Mouse (Mus musculus) CH12.LX (cell line): ENCODE data around the gene Olfr578. TPM values are rescaled to one million over a fixed set of nuclear protein-coding genes. Genes with fewer than 3 reads are reported as not detected.

Experiments used
- DNase-seq: peaks from one replicate; pipeline ENCODE4 v3.0.0-alpha.2; 2013; ENCODE audit errors: extremely low read depth
- H3K27ac ChIP-seq: 2 replicates; pipeline ENCODE4 v1.5.1; 2012; ENCODE audit warnings: low read depth, mild to moderate bottlenecking, control low read depth, moderate library complexity; ENCODE audit not compliant: insufficient read depth
- H3K27me3 ChIP-seq: replicated peaks from 2 replicates; pipeline ENCODE3; 2012; ENCODE audit warnings: inconsistent platforms
- H3K36me3 ChIP-seq, 2 experiments: replicated peaks in 1 of 2; 2 replicates each; pipeline versions ENCODE3 to v1.6.1; 2012; ENCODE audit warnings: inconsistent platforms in 1 of 2, low read length in 1 of 2, mild to moderate bottlenecking in 1 of 2, mixed read lengths in 1 of 2, moderate library complexity in 1 of 2; ENCODE audit not compliant: control insufficient read depth in 1 of 2, insufficient read depth in 1 of 2
- H3K4me1 ChIP-seq, 2 experiments: 2 replicates each; pipeline ENCODE4 v1.6.1; 2012; ENCODE audit warnings: inconsistent platforms in 1 of 2, moderate library complexity in 1 of 2; ENCODE audit not compliant: insufficient read depth in 2 of 2, control insufficient read depth in 1 of 2
- H3K4me2 ChIP-seq: 2 replicates; pipeline ENCODE4 v1.6.1; 2012; ENCODE audit warnings: low read depth, mild to moderate bottlenecking, control low read depth; ENCODE audit not compliant: poor library complexity, insufficient read depth, severe bottlenecking
- H3K4me3 ChIP-seq, 3 experiments: fragments of 150-350 bp in 1 of 3; sonication (generic) in 1 of 3; replicated peaks in 1 of 3; 2 replicates each; pipeline versions ENCODE3 to v1.5.1; 2011 to 2012; ENCODE audit warnings: low read depth in 2 of 3, low read length in 2 of 3, mild to moderate bottlenecking in 2 of 3, moderate library complexity in 2 of 3, control low read depth in 1 of 3, improper control_type of control experiment in 1 of 3, inconsistent platforms in 1 of 3, mixed read lengths in 1 of 3; ENCODE audit not compliant: poor library complexity in 1 of 3
- H3K79me2 ChIP-seq: replicated peaks from 2 replicates; pipeline ENCODE4 v1.6.1; 2012; ENCODE audit warnings: mild to moderate bottlenecking, moderate library complexity; ENCODE audit not compliant: control insufficient read depth, poor library complexity, insufficient read depth, severe bottlenecking; ENCODE audit errors: extremely low read depth
- H3K9ac ChIP-seq: 2 replicates; pipeline ENCODE4 v1.6.1; 2012; ENCODE audit warnings: low read depth, mild to moderate bottlenecking, control low read depth, moderate library complexity; ENCODE audit not compliant: insufficient read depth
- H3K9me3 ChIP-seq: replicated peaks from 2 replicates; pipeline ENCODE3; 2012; ENCODE audit warnings: low read length, inconsistent platforms, mixed read lengths
- BHLHE40 ChIP-seq: IDR thresholded peaks from 2 replicates; pipeline ENCODE4 v1.6.1; 2011; ENCODE audit warnings: mild to moderate bottlenecking, low read depth, low read length, improper control_type of control experiment
- CHD2 ChIP-seq: IDR thresholded peaks from 2 replicates; pipeline ENCODE4 v1.6.1; 2011; ENCODE audit warnings: low read length, improper control_type of control experiment
- E2F4 ChIP-seq: IDR thresholded peaks from 2 replicates; pipeline ENCODE4 v1.6.1; 2011; ENCODE audit warnings: low read depth, low read length, improper control_type of control experiment; ENCODE audit not compliant: insufficient replicate concordance
- ELF1 ChIP-seq: IDR thresholded peaks from 2 replicates; pipeline ENCODE4 v1.6.1; 2014; ENCODE audit warnings: low read depth, mild to moderate bottlenecking, inconsistent platforms, low read length, improper control_type of control experiment
- EP300 ChIP-seq: IDR thresholded peaks from 2 replicates; pipeline ENCODE4 v1.6.1; 2011; ENCODE audit warnings: low read length, improper control_type of control experiment
- ETS1 ChIP-seq: conservative IDR thresholded peaks from 2 replicates; pipeline ENCODE4 v1.6.1; 2012; ENCODE audit warnings: low read depth, mild to moderate bottlenecking, inconsistent platforms, low read length, improper control_type of control experiment, moderate library complexity
- IRF4 ChIP-seq: IDR thresholded peaks from 2 replicates; pipeline ENCODE4 v1.6.1; 2014; ENCODE audit warnings: low read depth, mild to moderate bottlenecking, inconsistent platforms, low read length, improper control_type of control experiment
- KAT2A ChIP-seq: IDR thresholded peaks from 2 replicates; pipeline ENCODE4 v1.6.1; 2012; ENCODE audit warnings: low read length, improper control_type of control experiment, inconsistent platforms; ENCODE audit not compliant: insufficient replicate concordance
- MAZ ChIP-seq: IDR thresholded peaks from 2 replicates; pipeline ENCODE4 v1.6.1; 2012; ENCODE audit warnings: low read depth, mild to moderate bottlenecking, inconsistent platforms, low read length, improper control_type of control experiment, moderate library complexity
- MXI1 ChIP-seq: IDR thresholded peaks from 2 replicates; pipeline ENCODE4 v1.6.1; 2011; ENCODE audit warnings: mild to moderate bottlenecking, low read depth, low read length, improper control_type of control experiment
- MYC ChIP-seq: IDR thresholded peaks from 2 replicates; pipeline ENCODE4 v1.6.1; 2011; ENCODE audit warnings: low read depth, mild to moderate bottlenecking, improper control_type of control experiment, low read length
- NELFE ChIP-seq: IDR thresholded peaks from 2 replicates; pipeline ENCODE4 v1.6.1; 2011; ENCODE audit warnings: low read depth, low read length, improper control_type of control experiment
- NRF1 ChIP-seq: IDR thresholded peaks from 2 replicates; pipeline ENCODE4 v1.6.1; 2014; ENCODE audit warnings: low read depth, mild to moderate bottlenecking, inconsistent platforms, low read length, improper control_type of control experiment, moderate library complexity
- PAX5 ChIP-seq: IDR thresholded peaks from 2 replicates; pipeline ENCODE4 v1.6.1; 2012; ENCODE audit warnings: low read length, inconsistent platforms, mixed read lengths
- POLR2A ChIP-seq: IDR thresholded peaks from 2 replicates; pipeline ENCODE4 v1.6.1; 2011; ENCODE audit warnings: low read depth, mild to moderate bottlenecking, improper control_type of control experiment, low read length
- RAD21 ChIP-seq: IDR thresholded peaks from 2 replicates; pipeline ENCODE4 v1.6.1; 2011; ENCODE audit warnings: low read depth, mild to moderate bottlenecking, low read length, improper control_type of control experiment, moderate library complexity
- SIN3A ChIP-seq: IDR thresholded peaks from 2 replicates; pipeline ENCODE4 v1.6.1; 2012; ENCODE audit warnings: low read length, improper control_type of control experiment, inconsistent platforms
- SMC3 ChIP-seq: IDR thresholded peaks from 2 replicates; pipeline ENCODE4 v1.6.1; 2011; ENCODE audit warnings: low read depth, low read length, improper control_type of control experiment
- TBP ChIP-seq: conservative IDR thresholded peaks from 2 replicates; pipeline ENCODE4 v1.6.1; 2011; ENCODE audit warnings: low read depth, low read length, improper control_type of control experiment
- UBTF ChIP-seq: IDR thresholded peaks from 2 replicates; pipeline ENCODE4 v1.6.1; 2012; ENCODE audit warnings: low read depth, mild to moderate bottlenecking, inconsistent platforms, low read length, improper control_type of control experiment, moderate library complexity
- USF1 ChIP-seq: IDR thresholded peaks from 2 replicates; pipeline ENCODE4 v1.6.1; 2014; ENCODE audit warnings: low read depth, mild to moderate bottlenecking, inconsistent platforms, low read length, improper control_type of control experiment
- USF2 ChIP-seq: conservative IDR thresholded peaks from 2 replicates; pipeline ENCODE4 v1.6.1; 2011; ENCODE audit warnings: low read depth, low read length, improper control_type of control experiment
- ZC3H11A ChIP-seq: IDR thresholded peaks from 2 replicates; pipeline ENCODE4 v1.6.1; 2012; ENCODE audit warnings: low read depth, mild to moderate bottlenecking, inconsistent platforms, low read length, improper control_type of control experiment
- ZKSCAN1 ChIP-seq: IDR thresholded peaks from 2 replicates; pipeline ENCODE4 v1.6.1; 2012; ENCODE audit warnings: low read depth, inconsistent platforms, low read length, improper control_type of control experiment, borderline replicate concordance
- dilution Hi-C: fragments of 300-500 bp; cut with MboI; formaldehyde crosslinking; loops from 2 replicates; pipeline ENCODE4 v1.14.3; 2020; ENCODE audit warnings: low sequenced_read_pairs; ENCODE audit not compliant: extremely low pct_unique_long_range_greater_than_20kb, extremely low pct_ligation_motif_present
- in situ Hi-C: fragments of 300-500 bp; cut with MboI; formaldehyde crosslinking; loops from 3 replicates; pipeline ENCODE4 v1.14.3; 2019; ENCODE audit warnings: low sequenced_read_pairs, low pct_ligation_motif_present, low pct_unique_long_range_greater_than_20kb, mixed read lengths
- polyA plus RNA-seq: library from polyadenylated mRNA; unstranded; fragments of >175 nt; gene quantifications from 2 replicates; pipeline ENCODE4 v1.2.1, GENCODE M21; 2012; ENCODE audit warnings: low read depth; ENCODE audit not compliant: insufficient read length
- total RNA-seq, 2 experiments: library from RNA; depleted of rRNA; stranded (reverse); fragments of 300-350 nt in 1 of 2; fragments of >200 nt in 1 of 2; gene quantifications; 2 replicates each; pipeline ENCODE4 v1.2.3; 2012 to 2014

Gene Olfr578
- total and polyA plus RNA-seq, 3 experiments, result not detected

DNA sequence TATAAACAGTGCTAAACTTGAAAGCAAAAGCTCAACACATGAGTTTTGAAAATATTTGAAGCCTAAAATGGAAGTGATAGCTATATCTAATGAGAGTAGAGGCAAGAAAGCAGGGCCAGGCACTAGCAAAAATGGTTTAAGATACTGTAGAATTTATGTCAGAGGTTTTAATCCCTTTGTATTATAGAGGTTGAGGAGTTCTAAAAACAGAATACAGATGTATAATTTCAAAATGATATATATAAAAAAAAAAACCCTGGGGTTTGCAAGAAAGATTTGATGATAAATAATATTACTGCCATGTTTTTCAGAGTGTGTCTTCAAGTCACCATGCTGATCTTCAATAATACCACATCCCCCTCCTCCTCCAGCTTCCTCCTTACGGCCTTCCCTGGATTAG is 41.0 kb downstream of the Olfr578 start, which contains the start of gene Olfr574:
Gene Olfr574, plus strand, starts transcription at position 301 of the 400 bp plus-strand sequence.
- H3K27ac ChIP-seq, result no peak within 1 kb of the TSS
- H3K79me2 ChIP-seq, result no peaks in the 10 kb centered on the region
- no peaks in the 10 kb centered on the region for H3K9me3 ChIP-seq
- dilution Hi-C loops, result no loop called here
- in situ Hi-C loops, result no loop called here
- no peak within 1 kb of the TSS for H3K4me2 ChIP-seq
- no peaks in the 10 kb centered on the region for H3K4me1 ChIP-seq
- TF ChIP-seq MYC (no peak), USF2 (no peak), EP300 (no peak), POLR2A (no peak), SIN3A (no peak), ZKSCAN1 (no peak), ETS1 (no peak), IRF4 (no peak), TBP (no peak), CHD2 (no peak), MAZ (no peak), ZC3H11A (no peak), NELFE (no peak), BHLHE40 (no peak), KAT2A (no peak)
- H3K4me3 ChIP-seq, result no peak within 1 kb of the TSS
- no peaks in the 10 kb centered on the region for H3K27me3 ChIP-seq
- H3K9ac ChIP-seq, result no peak within 1 kb of the TSS
- H3K36me3 ChIP-seq, result no peaks in the 10 kb centered on the region
- no peak for DNase-seq

DNA sequence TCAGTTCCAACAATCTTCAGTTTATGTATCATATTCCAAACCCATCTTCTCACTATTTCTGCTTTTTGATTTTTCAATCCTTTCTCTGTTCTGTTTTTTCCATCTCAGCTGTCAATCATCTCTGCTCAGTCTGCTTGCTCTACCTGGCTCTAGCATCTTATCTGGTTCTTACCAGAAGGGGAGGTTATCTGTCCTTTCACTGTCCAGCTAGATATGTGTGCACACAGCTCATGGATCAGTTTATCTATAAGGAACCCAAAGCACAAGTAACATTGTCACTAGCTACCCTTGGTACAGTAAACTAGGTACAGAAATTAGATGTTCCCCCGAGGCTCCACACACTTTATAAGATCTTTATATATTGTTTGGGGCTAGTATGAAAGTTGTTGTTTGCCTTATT is 45.7 kb downstream of the Olfr578 start:
- Histone ChIP-seq H3K36me3 (no peaks in the 10 kb centered on the region), H3K27ac (no peak overlapping the region), H3K79me2 (no peaks in the 10 kb centered on the region), H3K9me3 (no peaks in the 10 kb centered on the region), H3K4me1 (no peaks in the 10 kb centered on the region), H3K9ac (no peak overlapping the region), H3K27me3 (no peaks in the 10 kb centered on the region), H3K4me2 (no peak overlapping the region), H3K4me3 (no peak overlapping the region)
- in situ Hi-C loops, result no loop called here
- no peak for TF ChIP-seq RAD21
- TF ChIP-seq PAX5, result no peak
- TF ChIP-seq MXI1, result no peak
- no peak for TF ChIP-seq TBP
- no peak for TF ChIP-seq E2F4
- TF ChIP-seq ELF1, result no peak
- TF ChIP-seq BHLHE40, result no peak
- TF ChIP-seq USF1, result no peak
- TF ChIP-seq UBTF, result no peak
- TF ChIP-seq SIN3A, result no peak
- TF ChIP-seq POLR2A, result no peak
- no peak for TF ChIP-seq SMC3
- no peak for TF ChIP-seq NELFE
- TF ChIP-seq USF2, result no peak
- TF ChIP-seq NRF1, result no peak
- no peak for DNase-seq
- dilution Hi-C loops, result no loop called here
